Mouse (Mus musculus): ENCODE results near the gene Car15.

Gene Car15

GRCm38 (mm10) chr16:17832821-17833220, 5.3 kb downstream of the Car15 start, which contains the start of gene B830017H08Rik:
Gene B830017H08Rik (plus strand): TSS chr16:17833121.
- DNase-seq, result no peak

GRCm38 (mm10) chr16:17831781-17832180, 6.4 kb downstream of the Car15 start:
- no peak for DNase-seq

DNA sequence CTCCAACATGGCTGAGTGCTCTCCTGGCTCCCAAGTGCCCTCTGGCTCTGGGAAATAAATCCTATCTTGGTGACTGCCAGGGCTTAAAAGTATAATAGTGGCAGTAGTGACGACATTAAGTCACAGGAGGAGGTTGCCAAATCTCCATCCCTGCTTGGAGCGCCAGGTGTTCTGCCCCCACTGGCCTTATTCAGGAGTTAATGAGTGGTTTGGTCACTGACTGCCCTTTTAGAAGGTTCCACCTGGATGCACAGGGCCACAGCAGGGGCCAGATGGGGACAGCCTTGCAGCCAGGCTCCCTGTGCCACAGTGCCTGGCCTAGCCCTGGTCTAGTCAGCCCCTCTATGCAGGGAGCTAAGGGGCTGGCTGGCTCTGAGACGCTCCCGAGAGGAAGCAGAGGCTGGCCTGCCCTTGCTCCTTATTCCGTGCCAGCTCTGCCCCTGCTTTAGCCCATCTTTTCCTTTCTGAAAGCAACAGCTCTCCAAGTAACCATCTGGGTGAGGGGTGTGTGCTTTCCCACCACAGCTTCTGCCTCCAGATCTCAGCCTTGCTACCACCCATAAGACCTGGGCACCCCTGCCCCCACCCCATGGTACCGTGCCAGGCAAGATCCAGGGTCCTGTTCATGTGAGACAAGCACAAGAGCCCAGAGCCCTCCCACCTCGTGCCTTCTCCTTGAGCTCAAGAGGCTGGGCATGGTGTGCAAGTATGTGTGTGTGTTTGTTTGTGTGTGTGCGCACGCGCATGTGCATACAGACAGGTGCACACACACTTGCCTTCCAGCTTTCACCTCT, 7.6 kb downstream of the Car15 start:
- no peak for DNase-seq

DNA sequence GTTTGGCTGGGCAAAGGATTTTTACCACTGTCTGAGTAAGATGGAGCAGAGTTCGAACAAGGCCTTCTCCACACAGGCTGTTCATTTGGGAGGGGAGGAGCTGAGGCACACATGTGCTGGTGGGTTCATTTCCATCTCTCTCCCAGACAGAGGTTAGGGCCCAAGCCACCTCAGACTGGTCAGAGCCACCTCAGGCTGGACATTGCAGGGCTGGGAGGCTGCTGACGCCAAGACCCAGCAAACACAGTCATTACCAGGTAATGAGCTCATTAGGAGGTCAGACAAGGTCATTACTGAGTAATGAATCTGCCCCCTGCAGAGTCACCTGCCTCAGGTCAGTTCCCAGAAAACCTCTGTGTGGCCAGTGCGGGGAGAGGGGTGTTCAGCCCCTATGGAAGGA, 9.3 kb downstream of the Car15 start:
- no peak for DNase-seq

DNA sequence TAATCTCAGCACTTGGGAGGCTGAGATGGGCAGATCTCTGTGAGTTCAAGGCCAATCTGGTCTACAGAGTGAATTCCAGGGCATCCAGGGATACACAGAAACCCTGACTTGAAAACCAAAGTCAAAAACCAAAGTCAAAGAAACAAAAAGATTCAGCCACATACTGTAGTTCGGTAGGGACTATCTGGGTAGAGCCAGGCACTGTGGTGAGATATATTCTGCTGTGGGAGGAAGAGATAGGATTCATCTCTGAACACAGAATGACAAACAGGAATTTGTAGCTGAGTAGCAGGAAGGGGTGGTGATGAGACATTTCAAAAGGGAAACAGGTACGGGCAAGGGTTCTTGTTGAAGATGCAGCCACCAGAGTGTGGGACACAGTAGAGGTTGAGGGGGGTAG, 9.9 kb downstream of the Car15 start:
- DNase-seq, result no peak

DNA sequence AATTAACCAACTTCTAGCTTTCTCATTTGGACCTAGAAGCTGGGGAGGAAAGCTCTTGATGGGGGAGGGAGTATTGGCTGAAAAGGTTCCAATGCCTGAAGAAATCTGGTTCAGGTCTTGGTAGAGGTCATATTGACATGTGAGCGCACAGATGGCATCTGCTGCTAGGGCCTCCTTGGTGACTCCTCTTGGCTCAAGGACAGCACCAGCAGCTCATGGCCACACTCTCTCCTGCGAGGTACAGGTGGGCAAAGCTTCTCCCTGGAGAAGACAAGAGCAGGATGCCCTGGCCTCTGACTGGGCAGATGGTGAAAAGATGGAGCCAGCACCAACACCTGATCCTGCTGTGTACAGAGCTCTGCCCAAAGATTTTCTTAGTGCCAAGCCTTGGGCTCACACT, 11.7 kb downstream of the Car15 start:
- no peak for DNase-seq

DNA sequence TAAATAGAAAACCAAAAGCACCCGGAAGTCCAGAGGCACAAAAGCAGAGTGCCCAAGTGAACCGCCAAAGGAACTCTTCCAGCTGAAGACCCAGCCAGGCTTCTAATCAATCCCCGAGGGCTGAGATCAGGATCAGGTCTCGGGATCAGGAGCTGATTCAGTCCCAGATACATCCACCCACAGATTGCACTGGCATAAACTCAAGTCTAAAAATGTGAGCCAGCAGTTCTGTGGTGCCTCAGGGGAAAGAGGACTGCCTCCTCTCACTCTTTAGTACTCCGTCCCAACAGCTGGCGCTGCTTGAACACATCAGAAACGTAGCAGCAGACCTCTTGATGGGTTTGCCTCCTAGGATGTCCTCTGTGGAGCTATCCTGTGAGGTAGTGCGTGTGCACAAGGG, 21.6 kb downstream of the Car15 start:
- DNase-seq, result no peak

GRCm38 (mm10) chr16:17815411-17816402, 22.5 kb downstream of the Car15 start:
- peak; percentile 76 for DNase-seq

GRCm38 (mm10) chr16:17813173-17813572, 25.0 kb downstream of the Car15 start:
- DNase-seq, result no peak

DNA sequence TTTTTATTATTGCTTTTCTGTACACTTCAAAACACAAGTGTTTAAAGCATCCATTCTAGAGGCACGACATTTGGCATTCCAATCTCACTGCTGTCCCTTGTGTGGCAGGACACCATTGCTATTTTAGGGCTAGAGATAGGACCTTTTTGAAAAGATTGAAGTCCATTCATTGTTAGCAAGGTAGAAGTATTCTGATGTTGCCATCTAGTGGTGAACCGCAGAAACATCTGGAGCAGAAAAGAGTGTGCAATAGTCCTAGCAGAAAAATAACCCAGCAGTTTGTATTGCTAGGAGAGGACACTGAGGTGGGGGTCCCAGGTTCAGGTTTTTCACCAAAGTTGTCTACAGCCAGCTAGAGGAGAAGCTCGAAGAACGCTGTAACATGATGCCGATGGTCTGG, 26.0 kb downstream of the Car15 start:
- no peak for DNase-seq

GRCm38 (mm10) chr16:17809711-17810110, 28.5 kb downstream of the Car15 start:
- no peak for DNase-seq

GRCm38 (mm10) chr16:17809125-17809524, 29.0 kb downstream of the Car15 start:
- DNase-seq, result no peak

GRCm38 (mm10) chr16:17807192-17808009, 30.8 kb downstream of the Car15 start:
- DNase-seq, result peak; percentile 95

- DNase-seq, result no peak
Observed at GRCm38 (mm10) chr16:17806581-17807191, 31.5 kb downstream of the Car15 start.

- no peak for DNase-seq
Observed at GRCm38 (mm10) chr16:17804982-17805381, 33.2 kb downstream of the Car15 start.

GRCm38 (mm10) chr16:17804449-17804912, 33.7 kb downstream of the Car15 start:
- DNase-seq, result peak; percentile 29

DNA sequence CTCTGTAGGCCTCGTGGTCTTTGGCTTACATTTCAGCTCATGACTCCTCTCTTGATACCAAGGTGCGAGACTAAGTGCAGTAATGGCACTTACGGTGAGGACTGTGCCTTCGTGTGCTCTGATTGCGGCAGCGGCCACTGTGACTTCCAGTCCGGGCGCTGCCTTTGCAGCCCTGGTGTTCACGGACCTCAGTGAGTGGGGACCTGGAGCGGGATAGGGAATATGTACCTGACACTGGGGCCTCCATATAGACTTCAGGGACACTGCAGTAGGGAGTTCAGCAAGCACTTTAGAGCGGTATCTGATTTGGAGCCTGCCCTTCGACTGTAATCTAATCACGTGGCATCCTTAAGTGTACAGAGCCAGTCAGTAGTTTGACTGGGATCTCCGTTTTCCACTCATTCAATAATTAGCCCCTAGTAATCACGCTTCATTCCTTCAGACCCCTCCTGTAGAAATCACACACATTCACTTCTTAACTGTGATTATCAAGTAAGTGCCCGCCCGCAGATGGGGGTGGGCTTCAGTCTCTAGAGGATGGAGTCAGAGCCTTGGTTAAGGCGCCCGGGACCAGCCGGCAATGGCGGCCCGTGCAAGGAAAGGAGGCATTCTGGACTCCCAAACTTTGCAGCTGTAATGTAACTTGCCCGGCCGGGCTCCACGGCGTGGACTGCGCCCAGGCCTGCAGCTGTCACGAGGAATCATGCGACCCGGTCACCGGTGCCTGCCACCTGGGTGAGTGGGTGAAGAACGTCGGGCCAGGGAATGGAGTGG, 34.3 kb downstream of the Car15 start:
- DNase-seq, result no peak

DNA sequence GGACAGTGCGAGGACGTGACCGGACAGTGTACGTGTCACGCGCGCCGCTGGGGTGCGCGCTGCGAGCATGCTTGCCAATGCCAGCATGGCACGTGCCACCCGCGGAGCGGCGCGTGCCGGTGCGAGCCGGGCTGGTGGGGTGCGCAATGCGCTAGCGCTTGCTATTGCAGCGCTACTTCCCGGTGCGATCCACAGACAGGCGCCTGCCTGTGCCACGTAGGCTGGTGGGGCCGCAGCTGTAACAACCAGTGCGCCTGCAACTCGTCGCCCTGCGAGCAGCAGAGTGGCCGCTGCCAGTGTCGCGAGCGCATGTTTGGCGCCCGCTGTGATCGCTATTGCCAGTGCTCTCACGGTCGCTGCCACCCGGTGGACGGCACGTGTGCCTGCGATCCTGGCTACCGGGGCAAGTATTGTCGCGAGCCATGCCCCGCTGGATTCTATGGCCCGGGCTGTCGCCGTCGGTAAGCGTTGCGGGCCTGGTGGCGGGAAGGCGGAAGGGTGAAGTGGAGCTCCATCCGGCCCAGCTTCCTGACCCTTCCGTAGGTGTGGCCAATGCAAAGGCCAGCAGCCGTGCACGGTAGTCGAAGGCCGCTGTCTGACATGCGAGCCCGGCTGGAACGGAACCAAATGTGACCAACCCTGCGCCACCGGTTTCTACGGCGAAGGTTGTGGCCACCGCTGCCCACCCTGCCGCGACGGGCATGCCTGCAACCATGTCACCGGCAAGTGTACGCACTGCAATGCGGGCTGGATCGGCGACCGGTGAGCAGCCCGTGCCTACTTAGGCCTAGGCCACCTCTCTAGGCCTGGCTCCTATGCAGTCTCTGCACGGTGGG, 35.1 kb downstream of the Car15 start:
- DNase-seq, result no peak

DNA sequence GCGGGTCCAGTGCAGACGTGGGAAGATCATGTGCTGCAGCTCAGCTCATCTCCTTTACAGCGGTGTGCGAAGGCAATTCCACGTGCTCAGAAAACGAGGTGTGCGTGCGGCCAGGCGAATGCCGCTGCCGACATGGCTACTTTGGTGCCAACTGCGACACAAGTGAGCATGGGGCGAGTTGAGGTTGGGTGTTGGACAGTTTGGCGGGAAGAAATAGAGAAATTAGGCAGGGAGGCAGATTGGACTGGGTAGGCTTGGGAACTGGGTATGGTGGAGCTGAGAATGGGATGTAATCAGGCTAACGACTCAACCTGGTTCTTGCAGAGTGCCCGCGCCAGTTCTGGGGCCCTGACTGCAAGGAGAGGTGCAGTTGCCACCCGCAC, 35.7 kb downstream of the Car15 start:
- no peak for DNase-seq

GRCm38 (mm10) chr16:17801777-17802455, 36.2 kb downstream of the Car15 start:
- DNase-seq, result no peak
